Mouse (Mus musculus) T-cell, adult 2 months (primary cell): ENCODE measurements around the gene Harbi1.
A peak's percentile ranks its signal among the peaks of the same experiment; 100 is the strongest.

Experiments
- DNase-seq: peaks from one replicate; pipeline ENCODE4 v3.0.0; 2022; ENCODE audit warnings: low spot score

Gene Harbi1

GRCm38 (mm10) chr2:91710272-91711234, at the start of gene Harbi1, which contains the start of gene Atg13:
Harbi1 (plus strand) TSS chr2:91710852.
Atg13 (minus strand) TSS chr2:91710576.
- peak; percentile 94 for DNase-seq

- DNase-seq: no peak
Observed at GRCm38 (mm10) chr2:91660981-91661380, 49.7 kb upstream of the Harbi1 start.

DNA sequence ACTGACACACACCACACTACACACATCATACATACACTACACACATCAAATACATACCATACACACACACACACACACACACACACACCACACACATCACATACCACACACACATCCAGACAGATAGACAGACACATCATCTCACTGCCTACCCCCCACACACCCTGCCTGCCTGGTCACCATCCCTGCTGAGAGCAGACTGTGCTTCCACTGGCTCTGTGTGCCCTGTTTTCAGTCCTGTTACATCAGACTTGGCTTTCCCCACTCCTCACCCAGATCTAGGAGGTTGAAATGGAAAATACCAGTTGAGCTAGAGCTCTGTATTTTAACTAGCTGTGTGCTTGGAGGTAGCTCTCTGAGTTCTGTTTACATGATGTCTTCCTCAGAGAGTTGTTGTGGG, 45.9 kb upstream of the Harbi1 start:
- no peak for DNase-seq

DNA sequence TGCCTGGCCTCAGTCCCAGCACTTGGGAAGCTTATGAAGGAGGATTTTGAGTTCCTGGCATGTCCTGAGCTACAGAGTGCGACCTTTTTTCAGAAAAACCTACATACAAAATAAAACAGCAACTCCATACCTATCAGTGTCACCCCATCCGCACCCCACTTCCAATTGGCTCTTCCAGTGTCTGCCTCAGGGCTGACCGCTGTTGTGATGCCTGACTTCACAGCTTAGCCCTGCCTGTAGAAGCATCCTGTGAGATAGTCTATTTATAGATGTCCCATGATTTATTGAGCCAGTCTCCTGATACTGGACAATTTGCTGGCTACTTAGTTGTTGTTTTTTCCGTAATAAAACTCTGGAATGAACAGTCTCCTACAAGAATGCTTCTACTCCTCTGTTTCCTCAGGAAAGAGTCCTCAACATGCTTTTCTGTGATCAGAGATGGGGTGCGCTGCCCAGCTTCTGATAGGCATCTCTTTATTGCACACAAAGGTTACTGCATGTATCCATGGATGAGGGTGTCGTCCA, 44.2 kb upstream of the Harbi1 start:
- DNase-seq: no peak

GRCm38 (mm10) chr2:91667747-91668146, 42.9 kb upstream of the Harbi1 start:
- no peak for DNase-seq

GRCm38 (mm10) chr2:91669326-91669725, 41.3 kb upstream of the Harbi1 start:
- no peak for DNase-seq

- DNase-seq: no peak
Observed at GRCm38 (mm10) chr2:91670038-91670437, 40.6 kb upstream of the Harbi1 start.

GRCm38 (mm10) chr2:91673587-91673986, 37.1 kb upstream of the Harbi1 start:
- DNase-seq: no peak

- no peak for DNase-seq
Observed at GRCm38 (mm10) chr2:91674895-91675294, 35.8 kb upstream of the Harbi1 start.

- DNase-seq: no peak
Observed at GRCm38 (mm10) chr2:91676420-91676819, 34.2 kb upstream of the Harbi1 start.

GRCm38 (mm10) chr2:91676961-91677360, 33.7 kb upstream of the Harbi1 start:
- no peak for DNase-seq

DNA sequence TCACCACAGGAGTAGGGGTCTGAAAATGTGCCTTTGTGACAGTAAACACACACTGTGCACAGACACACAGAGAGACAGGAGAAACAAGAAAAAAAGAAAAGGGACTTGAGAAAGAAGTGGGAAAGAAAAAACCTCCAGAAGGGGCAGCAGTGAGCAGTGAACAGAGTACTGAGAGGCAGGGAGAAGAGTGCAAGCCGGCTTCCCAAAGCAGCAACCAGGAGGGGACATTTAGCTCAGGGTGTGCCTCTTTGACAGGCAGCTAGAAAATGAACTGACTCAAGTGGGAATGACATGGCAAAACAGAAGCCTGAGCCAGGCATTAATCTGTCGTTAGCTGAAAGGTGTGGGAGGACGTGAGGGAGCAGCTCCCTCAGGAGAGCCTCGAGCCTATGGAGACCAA, 27.8 kb upstream of the Harbi1 start:
- DNase-seq: no peak

DNA sequence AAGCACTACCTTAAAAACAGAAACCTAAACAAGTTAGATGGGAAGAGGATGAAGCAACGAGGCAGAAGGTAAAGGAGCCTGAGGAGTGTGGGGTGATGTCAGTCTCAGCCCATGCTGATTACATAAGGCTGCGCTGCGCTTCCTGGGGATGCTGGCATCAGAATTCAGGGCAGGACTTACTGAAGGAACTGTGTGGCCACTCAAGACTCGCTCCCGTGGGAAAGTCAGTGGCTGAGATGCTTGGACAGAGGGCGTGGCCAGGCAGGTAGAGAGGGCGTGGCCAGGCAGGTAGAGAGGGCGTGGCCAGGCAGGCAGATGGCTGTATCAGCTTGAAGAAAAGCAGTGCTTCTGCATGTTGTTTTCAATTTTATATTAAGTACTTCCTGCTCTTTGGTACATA, 26.7 kb upstream of the Harbi1 start:
- DNase-seq: no peak

- no peak for DNase-seq
Observed at GRCm38 (mm10) chr2:91689452-91689851, 21.2 kb upstream of the Harbi1 start.

GRCm38 (mm10) chr2:91695436-91696224, 15.0 kb upstream of the Harbi1 start:
- DNase-seq: no peak

DNA sequence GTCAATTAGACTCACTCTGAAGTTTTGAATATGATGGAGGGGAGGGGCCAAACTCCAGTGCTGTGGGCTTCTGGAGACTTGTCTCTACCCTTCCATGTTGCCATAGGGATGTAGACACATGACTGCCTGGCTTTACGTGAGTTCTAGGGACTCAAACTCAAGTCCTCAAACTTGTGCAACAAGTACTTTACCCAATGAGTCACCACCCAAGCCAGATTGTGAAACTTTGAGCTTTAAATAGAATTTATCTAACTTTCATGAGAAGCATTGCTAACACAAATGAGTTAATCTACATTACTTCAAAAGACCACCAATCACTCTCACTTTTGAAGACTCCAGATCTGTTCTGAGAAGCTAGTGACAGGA, 14.4 kb upstream of the Harbi1 start:
- no peak for DNase-seq

DNA sequence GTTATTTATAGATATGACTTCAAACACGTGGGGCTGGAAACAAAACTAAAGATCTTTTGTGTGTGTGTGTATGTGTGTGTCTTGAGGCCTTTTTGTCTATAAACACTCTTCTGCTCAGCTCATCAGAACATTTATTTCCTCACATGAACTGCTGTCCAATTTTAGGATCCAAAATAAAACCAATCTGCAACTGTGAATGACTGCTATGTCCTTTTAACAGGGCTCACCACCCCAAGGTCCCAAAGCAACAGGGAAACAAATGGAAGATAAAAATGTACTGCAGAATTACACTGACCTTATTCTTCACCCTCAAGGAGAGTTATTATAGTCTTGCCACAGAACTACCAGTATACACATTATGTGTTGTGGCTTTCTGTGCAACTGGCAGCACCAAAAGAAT, 11.4 kb upstream of the Harbi1 start:
- no peak for DNase-seq

GRCm38 (mm10) chr2:91701366-91701765, 9.3 kb upstream of the Harbi1 start:
- no peak for DNase-seq

- DNase-seq: no peak
Observed at GRCm38 (mm10) chr2:91705736-91706135, 4.9 kb upstream of the Harbi1 start.

DNA sequence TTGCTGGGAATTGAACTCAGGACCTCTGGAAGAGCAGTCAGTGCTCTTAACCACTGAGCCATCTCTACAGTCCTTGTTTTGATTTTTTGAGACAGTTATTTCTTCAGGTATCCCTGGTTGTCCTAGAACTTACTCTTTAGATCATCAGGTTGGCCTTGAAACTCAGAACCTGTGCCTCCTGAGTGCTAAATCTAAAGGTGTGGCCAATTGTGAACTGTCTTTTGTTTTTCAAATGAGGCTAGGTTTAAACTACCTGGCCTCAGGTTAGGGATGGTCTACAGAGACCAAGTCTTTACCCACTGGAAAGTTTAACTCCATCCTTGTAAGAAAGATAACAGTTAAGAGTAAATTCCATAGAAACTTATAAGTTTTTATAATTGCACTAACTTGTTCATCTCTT, 4.2 kb upstream of the Harbi1 start:
- no peak for DNase-seq

GRCm38 (mm10) chr2:91708361-91708760, 2.3 kb upstream of the Harbi1 start:
- DNase-seq: no peak

DNA sequence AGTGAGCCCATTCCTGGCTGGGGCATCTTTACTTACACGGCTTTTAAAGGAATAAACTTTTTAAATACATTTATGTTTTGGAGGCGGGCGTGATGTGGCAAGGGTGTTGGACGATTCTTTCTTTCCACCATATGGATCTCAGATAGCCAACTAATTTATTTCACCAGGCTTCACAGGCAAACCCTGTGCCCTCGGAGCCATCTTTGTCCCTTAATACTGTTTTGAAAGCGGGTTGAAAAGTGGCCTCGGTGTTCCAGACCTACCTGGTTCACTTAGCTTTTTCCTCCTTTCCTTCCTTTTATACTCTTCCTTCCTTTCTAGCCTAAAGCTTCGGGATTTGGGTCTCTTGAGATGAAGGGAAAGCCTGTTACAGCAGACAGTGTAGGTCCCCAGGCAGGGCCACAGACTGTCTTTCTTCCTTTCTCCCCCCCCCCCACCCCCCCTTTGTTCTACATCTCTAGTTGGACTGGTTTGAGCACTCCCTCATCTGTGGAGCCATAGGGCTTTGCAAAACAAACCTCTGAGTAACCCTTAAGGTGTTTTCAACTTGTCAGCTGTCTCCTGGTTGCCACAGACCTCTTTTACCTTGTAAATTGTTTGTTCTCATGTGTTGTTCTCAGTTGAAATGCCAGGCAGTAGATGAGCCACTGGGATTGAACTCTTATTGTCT, 739 bp downstream of the Harbi1 start:
- DNase-seq: peak; percentile 20
